Mouse (Mus musculus): ENCODE results near the gene Miip. TPM values are rescaled to one million over a fixed set of nuclear protein-coding genes. Genes with fewer than 3 reads are reported as not detected.
A peak's percentile ranks its signal among the peaks of the same experiment; 100 is the strongest.
"Not testable (repeated sequence)": the region's sequence is repeated elsewhere in the genome, so short reads cannot be mapped to it uniquely, and the experiment has no call there.

Miip gene
- polyA plus RNA-seq, 1 experiment from 2014 or later, result 55.3 TPM

DNA sequence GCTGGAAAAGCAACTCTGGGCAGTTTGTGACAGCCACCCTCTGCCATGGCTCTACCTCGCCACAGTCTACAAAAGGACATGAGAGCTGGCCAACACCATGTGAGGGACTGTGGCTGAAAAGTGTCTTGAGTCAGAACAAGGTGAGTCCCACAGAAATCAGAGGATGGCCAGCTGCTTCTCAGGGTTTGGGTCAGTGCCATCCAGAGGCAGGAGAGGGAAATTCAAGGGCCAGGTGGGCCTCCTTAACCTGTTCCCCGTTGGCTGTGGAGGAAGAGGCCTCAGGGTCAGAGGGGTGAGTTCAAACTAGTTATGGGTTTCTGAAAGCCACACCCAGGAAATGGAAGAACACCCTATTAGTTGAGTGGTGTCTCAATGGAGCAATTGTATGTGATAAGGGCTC is 10.8 kb upstream of the Miip start:
- H3K9ac ChIP-seq (replicated peaks; ENCODE audit: low read length), result no peak overlapping the region
- H3K27me3 ChIP-seq (ENCODE audit: insufficient read depth, low read length), result no peaks in the 10 kb centered on the region
- peak; percentile 19; the same call in 1 of the 2 replicates for ATAC-seq (ENCODE audit: low FRiP score, low TSS enrichment)
- H3K4me2 ChIP-seq (replicated peaks; ENCODE audit: low read depth, low read length), result no peak overlapping the region
- no peaks in the 10 kb centered on the region for H3K9me3 ChIP-seq (ENCODE audit: low read length)
- WGBS, result 66% methylated on average over 2 of the region's 2 CpGs
- H3K4me1 ChIP-seq (ENCODE audit: insufficient read depth, low read length), result no peaks in the 10 kb centered on the region
- no peak overlapping the region for H3K27ac ChIP-seq (ENCODE audit: low read length)
- peaks cover 82% of the 10 kb centered on the region for H3K36me3 ChIP-seq (ENCODE audit: insufficient read depth, low read length)
- H3K4me3 ChIP-seq (ENCODE audit: low read length), result no peak overlapping the region

DNA sequence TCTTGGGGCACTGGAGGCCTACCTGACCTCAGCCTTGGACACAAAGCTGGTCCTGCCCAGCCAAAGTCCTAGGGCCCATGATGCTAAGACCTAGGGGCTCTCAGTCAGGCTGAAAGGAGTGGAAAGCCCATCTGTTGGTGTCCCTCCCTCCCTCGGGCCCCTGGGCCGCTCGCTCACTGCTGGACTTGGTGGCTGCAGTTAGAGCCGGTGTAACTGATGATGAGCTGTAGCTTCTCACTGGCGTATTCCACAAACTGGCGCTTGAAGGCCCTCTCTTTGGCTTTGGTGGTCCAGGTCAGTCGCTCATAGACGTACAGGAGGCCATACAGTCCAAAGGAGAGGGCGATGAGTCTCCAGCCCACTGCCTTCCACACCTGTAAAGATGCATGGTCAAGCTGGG is 9.9 kb upstream of the Miip start:
- Histone ChIP-seq H3K27ac (ENCODE audit: low read length) (no peak overlapping the region), H3K9me3 (ENCODE audit: low read length) (no peaks in the 10 kb centered on the region), H3K27me3 (ENCODE audit: insufficient read depth, low read length) (no peaks in the 10 kb centered on the region), H3K36me3 (ENCODE audit: insufficient read depth, low read length) (peaks cover 84% of the 10 kb centered on the region), H3K4me3 (ENCODE audit: low read length) (no peak overlapping the region), H3K9ac (replicated peaks; ENCODE audit: low read length) (no peak overlapping the region), H3K4me1 (ENCODE audit: insufficient read depth, low read length) (no peaks in the 10 kb centered on the region), H3K4me2 (replicated peaks; ENCODE audit: low read depth, low read length) (no peak overlapping the region)
- WGBS, result 95% methylated on average over 9 of the region's 9 CpGs
- no peak for ATAC-seq (ENCODE audit: low FRiP score, low TSS enrichment)

DNA sequence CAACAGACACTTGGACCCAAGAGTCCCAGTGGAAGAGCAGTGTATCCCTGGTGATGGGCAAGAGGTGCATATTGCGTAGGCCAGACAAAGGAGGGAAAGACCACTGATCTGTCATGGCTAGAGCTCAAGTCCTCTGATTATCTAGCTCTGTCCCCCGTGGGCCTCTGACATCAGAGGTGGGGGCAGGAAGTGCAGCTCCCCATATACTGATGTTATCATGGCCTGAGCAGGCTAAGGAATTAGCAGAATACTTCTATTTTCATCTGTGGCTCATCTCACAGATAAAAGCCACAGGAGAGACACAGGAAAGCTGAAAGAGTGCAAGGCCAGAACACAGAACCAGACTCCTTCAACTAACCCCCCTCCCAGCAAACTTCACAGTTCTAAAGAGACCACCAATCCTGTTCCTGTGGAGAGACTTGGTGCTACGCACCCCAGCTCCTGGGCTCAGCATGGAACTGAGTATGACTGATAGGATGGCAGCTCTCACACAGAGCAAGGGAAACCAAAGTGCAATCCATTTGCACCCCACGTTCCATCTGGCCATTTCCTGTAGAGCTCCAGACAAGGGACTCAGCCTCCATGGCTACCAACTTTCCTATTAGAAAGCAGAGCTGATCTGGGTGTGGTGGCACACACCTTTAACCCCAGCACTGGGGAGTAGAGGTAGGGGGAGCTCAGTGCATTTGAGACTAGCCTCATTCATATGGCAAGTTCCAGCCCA is 7.4 kb upstream of the Miip start:
- no peaks in the 10 kb centered on the region for H3K27me3 ChIP-seq (ENCODE audit: insufficient read depth, low read length)
- no peak overlapping the region for H3K4me2 ChIP-seq (replicated peaks; ENCODE audit: low read depth, low read length)
- 85% methylated on average over 4 of the region's 4 CpGs for WGBS
- H3K27ac ChIP-seq (ENCODE audit: low read length), result no peak overlapping the region
- no peak overlapping the region for H3K4me3 ChIP-seq (ENCODE audit: low read length)
- H3K9me3 ChIP-seq (ENCODE audit: low read length), result no peaks in the 10 kb centered on the region
- peaks cover 82% of the 10 kb centered on the region for H3K36me3 ChIP-seq (ENCODE audit: insufficient read depth, low read length)
- no peak for ATAC-seq (ENCODE audit: low FRiP score, low TSS enrichment)
- H3K4me1 ChIP-seq (ENCODE audit: insufficient read depth, low read length), result no peaks in the 10 kb centered on the region
- no peak overlapping the region for H3K9ac ChIP-seq (replicated peaks; ENCODE audit: low read length)

DNA sequence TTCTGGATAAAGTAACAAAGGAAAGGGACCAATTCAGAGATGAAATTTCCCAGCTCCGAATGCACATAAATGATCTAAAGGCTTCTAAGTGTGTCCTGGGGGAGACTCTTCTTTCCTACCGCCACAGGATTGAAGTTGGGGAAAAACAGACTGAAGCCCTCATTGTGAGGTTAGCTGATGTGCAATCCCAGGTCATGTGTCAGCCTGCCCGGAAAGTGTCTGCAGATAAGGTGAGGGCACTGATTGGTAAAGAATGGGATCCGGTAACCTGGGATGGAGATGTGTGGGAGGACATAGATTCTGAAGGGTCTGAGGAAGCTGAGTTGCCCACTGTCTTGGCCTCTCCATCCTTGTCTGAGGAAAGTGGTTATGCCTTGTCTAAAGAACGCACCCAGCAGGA is 622 bp upstream of the Miip start:
- H3K27me3 ChIP-seq (ENCODE audit: insufficient read depth, low read length), result no peaks in the 10 kb centered on the region
- ATAC-seq (ENCODE audit: low FRiP score, low TSS enrichment), result no peak
- H3K4me2 ChIP-seq (replicated peaks; ENCODE audit: low read depth, low read length), result peak overlapping the region; percentile 84
- 7% methylated on average over 5 of the region's 5 CpGs for WGBS
- H3K9ac ChIP-seq (replicated peaks; ENCODE audit: low read length), result peak overlapping the region; percentile 83
- peaks cover 44% of the 10 kb centered on the region for H3K36me3 ChIP-seq (ENCODE audit: insufficient read depth, low read length)
- H3K4me3 ChIP-seq (ENCODE audit: low read length), result peak overlapping the region; percentile 66
- peaks cover 21% of the 10 kb centered on the region for H3K4me1 ChIP-seq (ENCODE audit: insufficient read depth, low read length)
- peak overlapping the region; percentile 51 for H3K27ac ChIP-seq (ENCODE audit: low read length)
- H3K9me3 ChIP-seq (ENCODE audit: low read length), result no peaks in the 10 kb centered on the region

DNA sequence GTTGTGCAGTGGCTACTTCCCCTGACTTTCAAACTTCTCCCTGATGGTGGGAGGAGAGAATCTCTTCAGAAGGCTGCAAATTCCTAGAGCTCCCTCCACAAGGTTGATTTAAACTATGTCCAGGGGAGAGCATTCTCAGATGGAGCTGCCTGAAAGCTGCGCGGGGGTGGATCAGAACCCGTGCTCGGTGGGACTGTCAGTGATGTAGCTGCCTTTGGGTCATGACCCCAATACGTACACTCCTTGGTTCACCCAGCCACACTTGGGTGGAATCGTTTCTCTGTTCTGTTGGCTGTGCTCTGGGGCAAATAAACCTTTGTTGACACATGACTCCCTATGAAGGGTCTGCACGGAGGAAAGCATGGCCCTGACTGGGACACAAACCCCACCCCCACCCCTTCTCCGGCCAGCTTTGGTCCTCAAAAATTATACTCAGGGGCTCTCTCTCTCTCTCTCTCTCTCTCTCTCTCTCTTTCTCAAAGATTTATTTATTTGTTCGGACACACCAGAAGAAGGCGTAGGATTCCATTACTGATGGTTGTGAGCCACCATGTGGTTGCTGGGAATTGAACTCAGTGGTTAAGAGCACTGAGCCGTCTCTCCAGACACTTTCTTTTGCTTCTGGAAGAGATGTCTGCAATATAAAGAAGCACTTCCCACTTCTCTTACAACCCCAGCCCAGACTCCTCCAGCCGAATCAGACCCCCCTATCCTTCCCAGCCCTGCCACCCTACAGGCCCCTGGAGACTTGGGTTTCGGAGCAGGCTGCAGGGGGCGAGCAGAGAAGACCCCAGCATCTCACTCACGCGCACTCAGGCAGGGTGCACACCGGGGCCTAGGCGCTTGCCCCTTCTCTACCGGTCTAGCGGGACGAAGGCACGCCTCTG is 810 bp downstream of the Miip start:
- H3K4me2 ChIP-seq (replicated peaks; ENCODE audit: low read depth, low read length), result peak overlapping the region; percentile 66
- peak overlapping the region; percentile 66 for H3K4me3 ChIP-seq (ENCODE audit: low read length)
- no peaks in the 10 kb centered on the region for H3K9me3 ChIP-seq (ENCODE audit: low read length)
- ATAC-seq (ENCODE audit: low FRiP score, low TSS enrichment), result no peak
- 2% methylated on average over 22 of the region's 22 CpGs for WGBS
- peak overlapping the region; percentile 82 for H3K27ac ChIP-seq (ENCODE audit: low read length)
- no peaks in the 10 kb centered on the region for H3K27me3 ChIP-seq (ENCODE audit: insufficient read depth, low read length)
- H3K9ac ChIP-seq (replicated peaks; ENCODE audit: low read length), result peak overlapping the region; percentile 73
- H3K4me1 ChIP-seq (ENCODE audit: insufficient read depth, low read length), result peaks cover 21% of the 10 kb centered on the region
- peaks cover 30% of the 10 kb centered on the region for H3K36me3 ChIP-seq (ENCODE audit: insufficient read depth, low read length)

DNA sequence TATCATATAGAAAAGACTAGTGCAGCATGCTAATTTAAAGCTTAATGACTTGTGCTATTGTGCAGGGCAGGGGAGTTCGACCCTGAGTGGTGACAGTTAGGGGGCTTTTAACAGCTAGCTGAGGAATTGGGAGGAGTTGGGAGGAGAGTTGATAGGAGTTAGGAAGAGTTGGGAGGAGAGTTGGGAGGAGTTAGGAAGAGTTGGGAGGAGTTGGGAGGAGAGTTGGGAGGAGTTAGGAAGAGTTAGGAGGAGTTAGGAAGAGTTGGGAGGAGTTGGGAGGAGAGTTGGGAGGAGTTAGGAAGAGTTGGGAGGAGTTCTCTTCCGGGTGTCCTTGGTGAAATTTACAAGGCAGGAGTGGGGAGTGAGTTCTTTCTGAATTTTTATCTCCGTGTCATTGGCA is 1.8 kb downstream of the Miip start:
- peaks cover 29% of the 10 kb centered on the region for H3K36me3 ChIP-seq (ENCODE audit: insufficient read depth, low read length)
- 28% methylated on average over 3 of the region's 3 CpGs for WGBS
- not testable (repeated sequence) for H3K9me3 ChIP-seq (ENCODE audit: low read length); H3K27ac ChIP-seq (ENCODE audit: low read length); ATAC-seq (ENCODE audit: low FRiP score, low TSS enrichment); H3K27me3 ChIP-seq (ENCODE audit: insufficient read depth, low read length); H3K4me3 ChIP-seq (ENCODE audit: low read length); H3K9ac ChIP-seq (replicated peaks; ENCODE audit: low read length)
- H3K4me1 ChIP-seq (ENCODE audit: insufficient read depth, low read length), result peaks cover 21% of the 10 kb centered on the region
- 0 out of 2 replicates have a peak overlapping the region, but pooled peaks have one; percentile 66 for H3K4me2 ChIP-seq (replicated peaks; ENCODE audit: low read depth, low read length)

DNA sequence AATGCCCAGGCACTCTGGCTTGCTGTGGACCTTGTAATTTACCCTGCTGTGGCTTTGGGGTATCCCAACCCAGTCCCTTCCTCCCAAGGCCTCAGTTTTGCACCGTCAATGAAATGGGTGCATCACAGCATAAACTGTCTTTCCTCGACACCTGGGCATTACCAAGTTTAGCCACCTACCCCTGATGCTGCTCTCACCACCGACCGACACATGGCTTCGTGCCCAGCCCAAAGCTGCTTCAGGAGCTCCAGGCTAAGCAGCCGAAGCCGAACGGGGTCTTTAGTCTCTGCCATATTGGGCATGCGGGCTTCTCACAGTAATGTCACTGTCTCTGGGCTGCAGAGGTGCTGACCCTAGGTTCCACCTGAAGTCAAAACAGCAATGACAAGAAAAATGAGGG is 2.6 kb downstream of the Miip start:
- H3K9ac ChIP-seq (replicated peaks; ENCODE audit: low read length), result no peak overlapping the region
- H3K4me1 ChIP-seq (ENCODE audit: insufficient read depth, low read length), result peaks cover 21% of the 10 kb centered on the region
- H3K27me3 ChIP-seq (ENCODE audit: insufficient read depth, low read length), result no peaks in the 10 kb centered on the region
- H3K36me3 ChIP-seq (ENCODE audit: insufficient read depth, low read length), result peaks cover 31% of the 10 kb centered on the region
- H3K9me3 ChIP-seq (ENCODE audit: low read length), result no peaks in the 10 kb centered on the region
- ATAC-seq (ENCODE audit: low FRiP score, low TSS enrichment), result no peak
- H3K4me2 ChIP-seq (replicated peaks; ENCODE audit: low read depth, low read length), result no peak overlapping the region
- 90% methylated on average over 9 of the region's 9 CpGs for WGBS
- no peak overlapping the region for H3K4me3 ChIP-seq (ENCODE audit: low read length)
- no peak overlapping the region for H3K27ac ChIP-seq (ENCODE audit: low read length)

DNA sequence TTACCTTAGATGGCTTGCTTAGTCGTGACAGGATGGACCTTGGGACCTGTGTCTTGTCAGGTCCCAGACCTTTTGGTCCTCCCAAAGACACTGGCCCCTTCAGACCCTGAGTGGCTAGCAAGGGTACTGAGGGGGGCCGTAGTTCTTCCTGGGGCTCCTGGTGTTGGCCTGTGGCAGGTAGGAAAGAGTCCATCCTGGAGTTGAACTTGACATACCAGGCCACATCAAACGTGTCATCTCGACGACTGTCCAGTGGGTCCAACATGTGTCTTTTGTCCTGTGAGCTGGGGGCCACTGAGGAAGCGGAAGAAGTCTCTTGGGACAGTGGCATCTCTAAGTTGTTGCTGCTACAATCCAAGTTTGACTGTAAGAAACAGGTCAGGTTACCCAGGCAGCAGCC is 3.0 kb downstream of the Miip start:
- WGBS, result 93% methylated on average over 6 of the region's 6 CpGs
- Histone ChIP-seq H3K27me3 (ENCODE audit: insufficient read depth, low read length) (no peaks in the 10 kb centered on the region), H3K27ac (ENCODE audit: low read length) (no peak overlapping the region), H3K4me2 (replicated peaks; ENCODE audit: low read depth, low read length) (no peak overlapping the region), H3K9me3 (ENCODE audit: low read length) (no peaks in the 10 kb centered on the region), H3K4me3 (ENCODE audit: low read length) (no peak overlapping the region), H3K36me3 (ENCODE audit: insufficient read depth, low read length) (peaks cover 33% of the 10 kb centered on the region), H3K4me1 (ENCODE audit: insufficient read depth, low read length) (peaks cover 21% of the 10 kb centered on the region), H3K9ac (replicated peaks; ENCODE audit: low read length) (no peak overlapping the region)
- ATAC-seq (ENCODE audit: low FRiP score, low TSS enrichment), result no peak

DNA sequence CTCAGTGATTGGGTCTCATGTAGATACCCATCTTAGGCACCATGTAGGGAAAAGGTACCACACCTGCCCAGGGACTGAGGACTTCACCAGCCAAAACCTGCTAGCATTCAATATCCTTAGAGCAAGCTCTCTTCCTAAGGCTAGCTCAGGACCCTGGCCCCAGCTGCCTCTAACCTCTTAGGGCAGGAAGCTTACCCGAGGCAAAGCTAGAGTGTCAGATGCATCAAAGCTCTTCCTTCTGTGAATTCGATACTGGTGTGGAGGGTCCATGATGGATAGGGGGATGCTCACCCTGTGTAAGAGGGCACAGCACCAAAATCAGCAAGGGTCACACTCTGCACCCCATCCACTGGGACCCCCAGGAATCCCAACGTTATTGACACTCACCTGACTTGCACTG is 6.6 kb downstream of the Miip start:
- Histone ChIP-seq H3K4me1 (ENCODE audit: insufficient read depth, low read length) (no peaks in the 10 kb centered on the region), H3K27me3 (ENCODE audit: insufficient read depth, low read length) (no peaks in the 10 kb centered on the region), H3K9me3 (ENCODE audit: low read length) (no peaks in the 10 kb centered on the region), H3K9ac (replicated peaks; ENCODE audit: low read length) (no peak overlapping the region), H3K4me3 (ENCODE audit: low read length) (no peak overlapping the region), H3K4me2 (replicated peaks; ENCODE audit: low read depth, low read length) (no peak overlapping the region), H3K27ac (ENCODE audit: low read length) (no peak overlapping the region), H3K36me3 (ENCODE audit: insufficient read depth, low read length) (peaks cover 38% of the 10 kb centered on the region)
- WGBS, result 74% methylated on average over 3 of the region's 3 CpGs
- ATAC-seq (ENCODE audit: low FRiP score, low TSS enrichment), result no peak

DNA sequence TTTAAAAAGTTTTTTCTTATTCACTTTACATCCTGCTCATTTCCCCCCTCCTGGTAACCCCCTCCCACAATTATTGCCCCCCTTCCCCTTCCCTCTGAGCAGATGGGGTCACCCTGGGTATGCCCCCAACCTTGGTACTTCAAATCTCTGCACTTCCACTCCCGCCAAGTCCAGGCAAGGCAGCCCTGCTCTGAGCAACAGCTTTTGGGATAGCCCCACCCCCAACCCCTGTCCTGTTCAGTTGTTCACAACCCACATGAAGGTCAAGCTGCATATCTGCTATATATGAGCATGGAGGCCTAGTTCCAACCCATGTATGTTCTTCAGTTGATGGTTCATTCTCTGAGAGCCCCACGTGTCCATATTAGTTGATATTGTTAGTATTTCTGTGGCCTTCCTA is 17.8 kb downstream of the Miip start:
- no peaks in the 10 kb centered on the region; the same call in 1 of the 2 replicates for H3K27me3 ChIP-seq (ENCODE audit: insufficient read depth, low read length)

More for the DNA sequence above, 17.8 kb downstream of the Miip start:
- H3K9me3 ChIP-seq (ENCODE audit: low read length), result 0 out of 2 replicates have a peak, but pooled peaks cover under 1% of the 10 kb centered on the region
- no peaks in the 10 kb centered on the region for H3K36me3 ChIP-seq (ENCODE audit: insufficient read depth, low read length)
- no peak for ATAC-seq (ENCODE audit: low FRiP score, low TSS enrichment)
- no peak overlapping the region for H3K27ac ChIP-seq (ENCODE audit: low read length)
- H3K9ac ChIP-seq (replicated peaks; ENCODE audit: low read length), result no peak overlapping the region
- 76% methylated on average over 2 of the region's 2 CpGs for WGBS
- peaks cover 8% of the 10 kb centered on the region for H3K4me1 ChIP-seq (ENCODE audit: insufficient read depth, low read length)
- H3K4me3 ChIP-seq (ENCODE audit: low read length), result no peak overlapping the region
- no peak overlapping the region for H3K4me2 ChIP-seq (replicated peaks; ENCODE audit: low read depth, low read length)

Data from kidney, embryonic 16.5 days (tissue).